In the genomic region with DNA sequence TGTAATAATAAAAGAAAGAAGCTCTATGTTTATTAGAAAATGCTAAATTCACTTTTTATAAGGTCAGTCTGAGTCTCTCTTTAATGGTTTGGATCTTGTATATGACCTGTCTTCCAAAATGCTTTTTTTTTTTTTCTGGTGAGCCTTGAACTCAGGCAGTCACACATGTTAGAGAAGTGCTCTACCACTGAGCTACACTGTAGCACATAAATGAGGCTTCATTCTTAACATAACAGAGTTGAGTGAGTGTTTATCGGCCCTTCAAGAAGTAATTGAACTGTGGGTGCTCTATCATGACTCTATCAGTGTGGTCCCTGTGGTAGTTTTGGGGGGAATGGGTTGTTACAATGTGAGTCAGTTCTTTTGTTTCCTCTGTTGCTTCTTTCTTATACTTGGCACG, we compare ENCODE assay signal across 34 mouse cellular contexts.
"Had no signal": no experiment of that assay in that cellular context is flagged by ENCODE, and none has a peak within 500 bp of the region (broad histone marks: within the 10 kb centered on the region; RNA-seq: fewer than 3 reads in every experiment).

No protein-coding gene starts in this region.

- H3K9me3 ChIP-seq: heart, embryonic 13.5 days; heart, embryonic 15.5 days; hindbrain, embryonic 10.5 days; hindbrain, embryonic 12.5 days; hindbrain, embryonic 13.5 days; hindbrain, embryonic 15.5 days; intestine, embryonic 15.5 days; kidney, embryonic 15.5 days had no signal

- H3K4me3 ChIP-seq: heart, embryonic 13.5 days; heart, embryonic 15.5 days; hindbrain, embryonic 10.5 days; hindbrain, embryonic 12.5 days; hindbrain, embryonic 13.5 days; hindbrain, embryonic 15.5 days; intestine, embryonic 15.5 days; kidney, embryonic 15.5 days; layer of hippocampus, adult 2 months; left cerebral cortex, adult 2 months had no signal

- H3K4me2 ChIP-seq: heart, embryonic 11.5 days; heart, embryonic 13.5 days; heart, embryonic 15.5 days; hindbrain, embryonic 12.5 days; hindbrain, embryonic 13.5 days; hindbrain, embryonic 14.5 days; hindbrain, embryonic 15.5 days; intestine, embryonic 15.5 days; kidney, embryonic 15.5 days had no signal

- H3K4me1 ChIP-seq: heart, embryonic 13.5 days; heart, embryonic 15.5 days; hindbrain, embryonic 10.5 days; hindbrain, embryonic 12.5 days; hindbrain, embryonic 13.5 days; hindbrain, embryonic 15.5 days; intestine, embryonic 15.5 days; kidney, embryonic 15.5 days had no signal

- H3K27me3 ChIP-seq: heart, embryonic 13.5 days; heart, embryonic 15.5 days; hindbrain, embryonic 12.5 days; hindbrain, embryonic 15.5 days; intestine, embryonic 15.5 days had no signal

- H3K36me3 ChIP-seq: heart, embryonic 13.5 days; heart, embryonic 15.5 days; hindbrain, embryonic 10.5 days; hindbrain, embryonic 12.5 days; hindbrain, embryonic 13.5 days; hindbrain, embryonic 15.5 days; intestine, embryonic 15.5 days; kidney, embryonic 15.5 days had no signal

- H3K27ac ChIP-seq: heart, embryonic 13.5 days; heart, embryonic 15.5 days; hindbrain, embryonic 10.5 days; hindbrain, embryonic 12.5 days; hindbrain, embryonic 13.5 days; hindbrain, embryonic 14.5 days; hindbrain, embryonic 15.5 days; hindbrain, postnatal 0 days; intestine, embryonic 15.5 days; kidney, embryonic 15.5 days; kidney, postnatal 0 days; layer of hippocampus, adult 2 months; left cerebral cortex, adult 2 months had no signal

- H3K9ac ChIP-seq: heart, embryonic 13.5 days; heart, embryonic 15.5 days; hindbrain, embryonic 12.5 days; hindbrain, embryonic 13.5 days; hindbrain, embryonic 14.5 days; hindbrain, embryonic 15.5 days; intestine, embryonic 15.5 days; kidney, embryonic 15.5 days had no signal

- ATAC-seq: hindbrain, embryonic 16.5 days; hindbrain, postnatal 0 days; inflammation-experienced regulatory T-cells, adult 6 months; intestine, embryonic 15.5 days; intestine, embryonic 16.5 days; intestine, postnatal 0 days had no signal

- DNase-seq: heart, postnatal 10 days; heart, postnatal 14 days; heart, postnatal 36 days; heart, postnatal 4 days; kidney, adult 11 months; kidney, adult 18-20 months; kidney, adult 2 months; kidney, adult 8-10 months; kidney, adult 9 months; kidney, postnatal 10 days; kidney, postnatal 14 days; kidney, postnatal 25 days; kidney, postnatal 36 days; kidney, postnatal 4 days; layer of hippocampus, adult 9-11 months; layer of hippocampus, postnatal 36 days had no signal
